Mouse (Mus musculus) activated CD4-positive, CD25-positive, alpha-beta regulatory T cell, adult 4 months (primary cell): ENCODE measurements at regions not wholly inside any gene's neighbourhood (a gene's known extent, or its start where the extent isn't known, plus 50 kb on each side); places are given as distances from the start of the nearest gene placed in this dataset.
"Not testable (repeated sequence)": the region's sequence is repeated elsewhere in the genome, so short reads cannot be mapped to it uniquely, and the experiment has no call there.

Experiments
- ATAC-seq: one replicate; pipeline ENCODE4 v1.8.0; 2017

DNA sequence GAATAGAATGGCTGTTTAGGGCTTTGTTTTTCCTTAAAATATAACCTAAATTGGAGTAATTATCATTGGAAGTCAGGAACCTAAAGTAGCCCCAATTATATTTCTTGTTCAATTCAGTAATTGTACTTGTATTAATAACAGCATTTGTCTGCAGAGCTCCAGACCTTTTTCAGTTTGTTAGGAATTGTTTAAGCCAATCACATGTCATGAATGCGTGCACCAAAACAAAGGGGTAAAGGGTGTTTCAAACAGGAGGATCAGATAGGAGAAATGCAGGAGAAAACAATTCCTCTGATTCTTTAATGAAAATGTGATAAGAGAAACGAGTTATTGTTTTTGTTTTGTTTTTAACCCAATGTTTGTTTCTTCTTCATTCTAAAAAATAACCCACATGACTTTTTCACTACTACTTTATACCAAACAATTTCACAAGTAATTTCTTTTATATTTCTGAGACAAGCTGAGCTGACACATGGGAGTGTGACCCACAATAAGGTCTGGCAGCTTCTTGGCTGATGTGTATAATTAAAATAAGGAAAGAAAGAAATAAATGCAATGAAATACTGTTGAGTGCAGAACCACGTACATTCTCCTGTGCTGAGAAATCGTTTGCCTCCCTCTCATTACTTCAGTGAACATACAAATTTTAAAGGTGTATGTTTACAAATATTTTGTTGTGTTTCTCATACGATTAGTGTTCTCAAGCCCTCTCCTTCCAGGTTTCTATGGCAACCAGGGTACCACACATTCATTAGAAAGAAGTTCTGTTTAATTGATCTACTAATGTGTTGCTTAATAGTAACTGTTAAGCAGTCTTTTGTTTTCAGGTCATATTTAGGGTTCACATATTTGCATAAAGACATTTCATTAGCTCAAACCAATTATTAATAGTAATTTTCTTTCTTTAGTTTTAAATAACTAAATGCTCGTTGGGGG, 397.7 kb downstream of the Isl1 start:
- ATAC-seq: no peak

- no peak for ATAC-seq
Measured at GRCm38 (mm10) chr13:115910866-115911449, 398.5 kb downstream of the Isl1 start.

DNA sequence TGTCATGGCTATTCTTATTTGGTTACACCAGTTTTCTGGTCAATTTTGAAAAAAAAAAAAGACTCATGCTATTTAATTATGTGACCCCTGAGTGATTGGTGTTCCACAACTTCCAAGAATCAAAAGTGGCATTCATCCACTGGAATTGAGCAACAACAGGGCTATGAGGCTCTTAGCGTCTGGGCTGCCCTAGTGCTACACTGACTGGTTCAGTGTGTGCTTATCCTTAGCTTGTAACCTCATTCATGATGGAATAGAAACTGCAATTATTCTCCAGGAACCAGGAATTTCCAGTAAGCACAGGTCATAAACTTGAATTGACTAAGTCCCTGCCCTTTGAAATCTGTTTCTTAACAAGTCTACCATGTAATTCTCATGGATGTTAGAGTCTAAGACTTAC, 428.9 kb downstream of the Isl1 start:
- ATAC-seq: no peak

DNA sequence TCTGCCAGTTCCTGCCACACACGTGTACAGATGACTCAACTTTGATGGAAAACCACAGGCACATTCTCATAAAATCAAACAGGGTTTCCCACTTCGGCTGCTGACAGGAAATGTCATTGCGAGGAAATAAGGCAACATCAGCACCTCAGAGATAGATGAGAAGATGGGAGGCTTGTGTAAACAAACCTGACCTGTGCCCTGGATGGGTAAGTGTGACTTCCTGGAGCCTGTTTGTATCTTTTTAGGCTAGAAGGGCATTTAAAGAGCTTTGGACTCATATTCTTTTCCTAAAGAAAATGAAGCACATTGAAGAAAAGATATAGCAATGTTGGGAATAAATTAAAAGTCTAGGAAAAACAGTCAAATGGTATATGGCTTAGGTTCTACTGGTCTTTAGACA, 449.0 kb downstream of the Isl1 start:
- no peak for ATAC-seq

DNA sequence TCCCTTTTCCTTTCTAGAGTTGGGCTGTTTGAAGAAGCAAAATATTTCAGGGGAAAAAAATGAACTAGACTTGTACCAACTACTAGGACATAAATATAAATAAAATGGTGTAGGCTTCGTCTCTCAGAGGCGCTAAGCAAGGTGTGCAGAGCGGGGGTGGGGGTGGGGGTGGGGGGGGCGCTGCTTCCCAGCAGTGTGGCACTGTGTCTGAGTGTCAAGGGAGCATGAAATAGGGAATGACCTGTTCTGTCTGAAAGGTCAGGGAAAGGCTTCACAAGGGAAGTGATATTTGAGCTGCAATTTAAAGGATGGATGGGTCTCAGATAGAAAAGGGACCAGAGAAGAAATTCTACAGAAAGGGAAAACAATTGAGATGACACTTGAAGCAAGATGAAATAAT, 452.9 kb downstream of the Isl1 start:
- no peak for ATAC-seq

DNA sequence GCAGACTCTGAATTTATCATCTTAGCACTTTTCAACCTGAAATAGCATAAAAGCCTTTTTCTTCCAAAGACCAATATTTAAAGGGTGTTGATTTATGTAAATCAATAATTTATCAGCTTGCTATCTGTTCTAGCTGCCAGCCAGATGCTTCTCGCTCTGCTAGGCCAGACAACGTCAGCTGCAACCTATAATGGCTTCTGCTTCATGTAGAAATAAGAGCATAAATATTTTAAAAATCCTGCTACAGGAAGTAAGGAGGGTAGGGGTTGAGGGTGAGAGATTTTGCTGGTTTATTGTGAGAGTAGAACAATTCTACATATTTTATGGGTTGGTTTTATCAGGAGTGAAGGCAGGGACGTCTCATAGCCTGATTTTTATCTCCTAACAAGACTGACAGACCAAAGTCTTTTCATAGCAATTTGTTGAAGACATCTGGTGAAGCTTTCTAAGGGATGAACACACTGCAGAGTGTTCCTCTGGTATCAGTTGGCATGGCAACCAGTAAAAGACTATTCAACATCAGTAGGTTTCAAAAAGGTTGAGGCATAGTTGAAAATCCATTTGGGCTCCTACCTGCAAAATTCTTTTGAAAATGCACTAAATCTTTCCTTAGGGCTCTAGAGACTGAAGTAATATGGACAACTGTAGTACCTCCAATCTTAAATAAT, 456.7 kb downstream of the Isl1 start:
- ATAC-seq: no peak

DNA sequence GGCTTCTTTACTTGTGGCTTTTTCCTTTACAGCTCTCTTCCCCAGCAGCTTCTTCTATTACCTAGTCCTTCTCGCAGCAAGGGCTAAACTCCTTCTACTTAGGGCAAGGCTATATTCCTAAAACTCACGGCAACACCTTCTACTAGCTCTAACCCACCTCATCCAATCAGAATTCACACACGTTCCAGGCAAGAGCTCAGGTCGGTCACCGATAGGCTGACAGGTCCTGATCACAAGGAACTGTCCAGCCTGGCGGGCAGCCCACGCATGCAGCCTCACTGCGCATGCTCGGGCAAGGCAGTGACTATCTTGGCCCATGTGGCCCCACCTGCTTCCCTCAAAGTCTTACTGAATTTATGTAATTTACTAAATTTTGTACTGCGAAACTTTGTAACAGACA, 466.4 kb downstream of the Isl1 start:
- no peak for ATAC-seq

- ATAC-seq: no peak
Measured at GRCm38 (mm10) chr13:115836203-115836768, 473.2 kb downstream of the Isl1 start.

DNA sequence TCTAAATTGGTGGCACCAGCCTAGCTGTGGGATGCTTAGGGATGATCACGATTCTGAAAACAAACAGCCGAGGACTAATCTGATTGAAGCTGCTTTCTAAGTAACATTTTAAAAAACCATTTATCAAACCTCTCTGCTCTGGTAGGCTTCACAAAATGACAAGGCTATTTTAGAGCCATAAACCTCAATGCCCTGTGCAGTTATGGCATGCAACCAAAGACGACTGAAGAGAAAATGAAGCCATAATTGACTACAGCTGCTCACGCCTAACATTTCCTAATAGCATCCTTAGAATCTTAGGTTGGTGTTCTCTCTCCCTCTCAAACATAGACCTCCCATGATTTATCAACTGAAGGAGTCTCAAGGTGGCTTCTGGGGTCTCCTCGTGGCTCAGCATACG, 484.3 kb downstream of the Isl1 start:
- no peak for ATAC-seq

GRCm38 (mm10) chr13:115822527-115822926, 487.0 kb downstream of the Isl1 start:
- no peak for ATAC-seq

- no peak for ATAC-seq
Measured at GRCm38 (mm10) chr13:115814211-115814610, 495.3 kb downstream of the Isl1 start.

GRCm38 (mm10) chr13:115799294-115799693, 510.2 kb downstream of the Isl1 start:
- no peak for ATAC-seq

- ATAC-seq: no peak
Measured at GRCm38 (mm10) chr13:115751271-115751670, 558.2 kb downstream of the Isl1 start.

DNA sequence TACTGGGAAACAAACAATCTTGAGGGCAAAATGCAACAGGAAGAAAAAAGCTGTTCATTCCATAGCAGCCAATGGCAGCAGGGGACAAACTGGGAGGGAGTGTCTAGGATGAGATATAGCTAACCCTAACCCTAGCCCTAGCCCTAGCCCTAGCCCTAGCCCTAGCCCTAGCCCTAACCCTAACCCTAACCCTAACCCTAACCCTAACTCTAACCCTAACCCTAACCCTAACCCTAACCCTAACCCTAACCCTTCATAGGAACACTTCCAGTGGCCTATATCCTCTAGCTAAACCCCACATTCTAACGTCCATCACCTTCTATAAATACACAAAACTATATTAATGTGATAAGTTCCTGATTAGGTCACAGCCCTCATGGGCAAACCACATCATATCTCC, 567.4 kb downstream of the Isl1 start:
- ATAC-seq: not testable (repeated sequence)

GRCm38 (mm10) chr13:115727986-115728385, 581.5 kb downstream of the Isl1 start:
- no peak for ATAC-seq

DNA sequence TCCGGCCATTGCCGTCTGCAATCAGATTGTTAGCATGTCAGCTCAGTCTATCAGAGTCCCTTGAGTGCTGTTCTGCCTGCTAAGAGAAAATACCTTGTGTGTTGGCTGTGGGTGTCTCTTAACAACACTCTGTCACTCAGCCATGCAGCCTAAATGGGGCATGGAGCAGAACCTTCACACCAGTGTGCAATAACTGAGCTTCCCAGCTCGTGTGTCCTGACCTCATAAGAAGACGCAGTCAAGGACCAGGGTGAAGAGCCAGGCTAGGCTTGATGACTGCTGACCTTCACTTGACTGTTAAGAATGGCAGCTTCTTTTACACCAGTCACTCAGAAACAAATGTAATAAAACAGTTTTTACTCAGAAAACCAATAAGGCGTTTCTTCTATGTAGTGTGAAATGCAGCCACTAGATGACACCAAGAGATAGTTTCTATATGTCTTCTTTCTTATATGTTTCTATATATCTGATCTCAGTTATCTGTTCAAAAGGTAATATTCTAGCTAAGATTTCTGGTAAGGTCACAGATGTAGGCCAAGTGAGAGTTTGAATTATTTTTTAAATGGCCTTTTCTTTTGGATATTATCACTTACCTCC, 584.0 kb downstream of the Isl1 start:
- ATAC-seq: no peak

GRCm38 (mm10) chr13:115719276-115719675, 590.2 kb downstream of the Isl1 start:
- no peak for ATAC-seq

GRCm38 (mm10) chr13:115718859-115719258, 590.6 kb downstream of the Isl1 start:
- no peak for ATAC-seq

- ATAC-seq: no peak
Measured at GRCm38 (mm10) chr13:115696197-115696596, 594.4 kb upstream of the Itga1 start.

GRCm38 (mm10) chr13:115687426-115687825, 585.7 kb upstream of the Itga1 start:
- ATAC-seq: no peak

DNA sequence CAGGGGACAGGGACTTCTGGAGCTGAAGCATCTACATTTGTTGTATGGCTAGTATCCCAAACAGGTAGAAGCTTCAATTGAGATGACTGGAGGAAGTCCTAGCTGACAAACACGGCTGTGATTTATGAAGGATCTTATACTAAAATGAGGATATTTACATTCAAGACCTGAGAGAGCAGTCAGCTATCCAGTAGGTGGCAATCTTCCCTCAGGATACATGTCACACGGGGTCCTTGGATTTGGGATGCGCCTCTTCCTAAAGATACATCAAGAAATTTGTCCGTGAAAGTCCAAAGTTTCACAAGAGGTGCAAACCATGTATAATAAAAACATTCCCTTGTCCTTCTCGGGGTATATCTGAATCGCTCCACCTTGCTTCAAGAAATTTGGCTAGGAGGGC, 577.8 kb upstream of the Itga1 start:
- no peak for ATAC-seq

DNA sequence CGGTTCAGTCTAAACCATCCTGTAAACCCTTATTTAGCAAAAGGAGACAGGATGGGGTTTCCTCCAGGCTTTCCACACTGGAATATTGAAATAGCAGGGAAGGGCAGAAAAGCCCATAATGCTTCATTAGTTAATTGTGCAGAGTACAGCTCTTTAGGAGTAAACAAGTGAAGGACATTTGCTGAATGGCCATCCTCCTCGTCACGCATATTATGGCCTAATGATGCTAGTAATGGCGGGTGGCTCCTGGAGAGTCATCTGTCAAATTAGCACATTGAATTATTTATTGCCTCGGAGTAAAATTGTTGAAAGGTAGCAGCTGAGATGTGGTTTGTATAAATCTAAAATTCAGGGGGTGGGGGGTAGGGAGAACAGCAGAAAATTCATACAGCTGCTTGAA, 575.1 kb upstream of the Itga1 start:
- no peak for ATAC-seq

- no peak for ATAC-seq
Measured at GRCm38 (mm10) chr13:115673729-115674128, 572.0 kb upstream of the Itga1 start.
